In the genomic region with DNA sequence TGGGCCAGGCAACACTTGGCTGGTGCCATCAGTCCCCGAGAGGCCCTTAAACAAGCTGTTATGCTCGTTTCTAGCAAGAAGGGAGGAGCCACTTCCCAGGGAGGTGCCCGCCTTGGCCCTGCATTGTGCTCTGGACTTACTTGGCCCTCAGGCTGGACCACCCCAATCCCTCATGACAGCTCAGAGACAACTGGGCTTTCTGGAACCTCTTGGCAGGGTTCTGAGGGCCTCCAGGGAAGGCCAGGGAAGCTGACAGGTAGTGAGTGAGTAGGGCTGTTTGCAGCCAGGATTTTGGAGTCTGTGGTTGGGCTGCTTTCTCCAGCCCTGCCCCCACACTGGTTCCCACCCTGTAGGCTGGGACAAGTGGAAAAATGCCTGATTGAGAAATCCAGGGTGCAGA, we compare ENCODE assay signal across 9 mouse cellular contexts.
A peak's percentile ranks its signal among the peaks of the same experiment; 100 is the strongest.
DNase-seq lines count a peak whose midpoint lies in the region; ATAC-seq lines count a peak whose summit lies in the region.
"Had no signal": no experiment of that assay in that cellular context is flagged by ENCODE, and none has a peak within 500 bp of the region (broad histone marks: within the 10 kb centered on the region; RNA-seq: fewer than 3 reads in every experiment).

No protein-coding gene starts in this region.

- intact Hi-C loops in heart, postnatal 10 days (cut with DNase I) = no loop called here

- no peaks in the 10 kb centered on the region for H3K27me3 ChIP-seq in forebrain, embryonic 15.5 days
- no peaks in the 10 kb centered on the region for H3K27me3 ChIP-seq in forebrain, embryonic 10.5 days (ENCODE audit: poor library complexity, severe bottlenecking)
- H3K27me3 ChIP-seq: limb, embryonic 13.5 days had no signal

- no peaks in the 10 kb centered on the region for H3K9me3 ChIP-seq in forebrain, embryonic 15.5 days
- H3K9me3 ChIP-seq in forebrain, embryonic 10.5 days = no peaks in the 10 kb centered on the region
- H3K9me3 ChIP-seq: limb, embryonic 13.5 days had no signal

- H3K36me3 ChIP-seq in forebrain, embryonic 15.5 days = no peaks in the 10 kb centered on the region
- no peaks in the 10 kb centered on the region for H3K36me3 ChIP-seq in forebrain, embryonic 10.5 days (replicated peaks)
- H3K36me3 ChIP-seq: limb, embryonic 13.5 days had no signal

- no peak for DNase-seq in forebrain, embryonic 10.5 days (ENCODE audit: extremely low spot score, low spot score)
- peak; percentile 54 for DNase-seq in Muller cell, postnatal 12 days (ENCODE audit: inconsistent ontology term)
- peak; percentile 64 to 70 for DNase-seq in heart, postnatal 10 days
- peak; percentile 62 for DNase-seq in lung, postnatal 14 days
- DNase-seq in natural killer cell, adult 2 months (ENCODE audit: low spot score in 2 of 2) = no peak
- DNase-seq in cerebellum, postnatal 14 days = no peak
- DNase-seq in cerebellum, adult 8-10 months = no peak

- ATAC-seq in forebrain, embryonic 15.5 days (replicated peaks) = 0 out of 2 replicates have a peak, but pooled peaks have one; percentile 11

- peaks cover 13% of the 10 kb centered on the region; the same call in 1 of the 2 replicates for H3K4me1 ChIP-seq in forebrain, embryonic 15.5 days
- H3K4me1 ChIP-seq in forebrain, embryonic 10.5 days = peaks cover 7% of the 10 kb centered on the region

- H3K4me2 ChIP-seq in forebrain, embryonic 15.5 days (replicated peaks) = no peak overlapping the region
- H3K4me2 ChIP-seq: limb, embryonic 13.5 days had no signal

- no peak overlapping the region for H3K4me3 ChIP-seq in forebrain, embryonic 15.5 days
- no peak overlapping the region for H3K4me3 ChIP-seq in forebrain, embryonic 10.5 days
- H3K4me3 ChIP-seq: limb, embryonic 13.5 days had no signal

- 32% methylated on average over 3 of the region's 3 CpGs for WGBS in forebrain, embryonic 15.5 days
- 43% methylated on average over 3 of the region's 3 CpGs for WGBS in forebrain, embryonic 10.5 days

- no peak overlapping the region for H3K9ac ChIP-seq in forebrain, embryonic 15.5 days (replicated peaks)
- H3K9ac ChIP-seq: limb, embryonic 13.5 days had no signal

- no peak overlapping the region for H3K27ac ChIP-seq in forebrain, embryonic 15.5 days (replicated peaks)
- H3K27ac ChIP-seq in forebrain, embryonic 10.5 days = no peak overlapping the region
- H3K27ac ChIP-seq: limb, embryonic 13.5 days had no signal

Comparison
In these comparisons a context has a peak if more than half of its experiments do, and no peak if none do; other contexts are left out.
1. DNase-seq: peak in Muller cell, postnatal 12 days (single experiment), heart, postnatal 10 days (2 of 2) and lung, postnatal 14 days (single experiment); none in forebrain, embryonic 10.5 days (single experiment), natural killer cell, adult 2 months (0 of 2), cerebellum, postnatal 14 days (0 of 2) and cerebellum, adult 8-10 months (single experiment).